Mouse (Mus musculus) gastrocnemius, adult 2 months (tissue): Measurements from ENCODE around the gene Mtg2. TPM values are rescaled to one million over a fixed set of nuclear protein-coding genes. Genes with fewer than 3 reads are reported as not detected.

ENCODE experiments used
- DNase-seq: peaks from one replicate; pipeline ENCODE4 v3.0.0; 2022
- H3K27ac ChIP-seq: fragments of 200-600 bp; 2 replicates; pipeline ENCODE4 v1.8.1; 2022; ENCODE audit warnings: mild to moderate bottlenecking
- H3K4me3 ChIP-seq: fragments of 200-600 bp; 2 replicates; pipeline ENCODE4 v1.8.1; 2022; ENCODE audit warnings: mild to moderate bottlenecking, moderate library complexity
- CTCF ChIP-seq: fragments of 200-600 bp; IDR thresholded peaks from 2 replicates; pipeline ENCODE4 v1.8.1; 2022; ENCODE audit warnings: antibody characterized with exemption, mild to moderate bottlenecking, moderate library complexity
- intact Hi-C: fragments of 180-260 bp; cut with DNase I; formaldehyde crosslinking; loops from one replicate; pipeline ENCODE4 v1.15.1; 2025
- long read RNA-seq, 2 experiments: library from polyadenylated mRNA; stranded (forward); transcript quantifications; one replicate each; pipeline ENCODE4 v2.0.0; 2021
- total RNA-seq, 2 experiments: library from RNA; stranded (reverse); gene quantifications; 2 replicates each; pipeline ENCODE4 v1.2.3; 2021

Mtg2 gene
- total RNA-seq, result 10 to 100 TPM; 13.0 to 17.4 TPM
- long read RNA-seq, experiment 1, partial matches to known transcripts, result 6 of 56 reads
- long read RNA-seq, experiment 1, other reads (novel, unspliced or antisense), result 46 of 56 reads
- long read RNA-seq, experiment 2, partial matches to known transcripts, result 12 of 56 reads
- long read RNA-seq, experiment 2, other reads (novel, unspliced or antisense), result 40 of 56 reads

GRCm38 (mm10) chr2:180070481-180071453 is at the start of gene Mtg2:
Gene Mtg2, plus strand, starts transcription at chr2:180070588.
- intact Hi-C loops, result loop anchor here (1.0 to 5.0 kb wide), 2 partner anchors 42 to 99 kb away; no protein-coding TSS in a partner anchor
- Histone ChIP-seq H3K27ac (peak within 1 kb of the TSS; percentile 97), H3K4me3 (peak within 1 kb of the TSS; percentile 92)
- DNase-seq, result peak; percentile 97
- TF ChIP-seq CTCF, result peak; percentile 17; the same call in 1 of the 2 replicates

- no peak for DNase-seq
- Histone ChIP-seq H3K27ac (peak overlapping the region; percentile 82), H3K4me3 (no peak overlapping the region)
- no peak for TF ChIP-seq CTCF
- intact Hi-C loops, result loop anchor here (5.0 kb wide), 1 partner anchor 96 kb away; the partner anchor contains the start of gene Osbpl2
These were observed 49.5 kb upstream of the Mtg2 start for GRCm38 (mm10) chr2:180020919-180021318.

- intact Hi-C loops, result loop anchor here (5.0 kb wide), 1 partner anchor 95 kb away; the partner anchor contains the start of gene Osbpl2
- DNase-seq, result peak; percentile 57
- Histone ChIP-seq H3K4me3 (no peak overlapping the region), H3K27ac (peak overlapping the region; percentile 96)
- no peak for TF ChIP-seq CTCF
These were observed 47.6 kb upstream of the Mtg2 start for GRCm38 (mm10) chr2:180022751-180023150.

- H3K4me3 ChIP-seq, result peak within 1 kb of the TSS; percentile 97
- H3K27ac ChIP-seq, result peak within 1 kb of the TSS; percentile 96
- peak; percentile 100 for DNase-seq
- intact Hi-C loops, result loop anchor here (1.0 to 5.0 kb wide), 2 partner anchors 48 to 93 kb away; partner anchors contain the start of genes Osbpl2 and Taf4
- no peak for TF ChIP-seq CTCF
These were observed 45.8 kb upstream of the Mtg2 start, which contains the start of gene Lsm14b for GRCm38 (mm10) chr2:180024401-180025098. Gene Lsm14b, plus strand, starts transcription at chr2:180024987.

- Histone ChIP-seq H3K27ac (peak overlapping the region; percentile 96), H3K4me3 (peak overlapping the region; percentile 97)
- peak; percentile 68 for DNase-seq
- TF ChIP-seq CTCF, result no peak
- intact Hi-C loops, result no loop called here
These were observed 45.1 kb upstream of the Mtg2 start for GRCm38 (mm10) chr2:180025135-180025860.

- intact Hi-C loops, result loop anchor here (2.0 kb wide), 1 partner anchor 15 kb away; no protein-coding TSS in a partner anchor
- TF ChIP-seq CTCF, result no peak
- peak overlapping the region; percentile 96 for H3K27ac ChIP-seq
- no peak for DNase-seq
- H3K4me3 ChIP-seq, result peak overlapping the region; percentile 97
These were observed 44.6 kb upstream of the Mtg2 start for GRCm38 (mm10) chr2:180025861-180026200.

GRCm38 (mm10) chr2:180027768-180028167 is 42.6 kb upstream of the Mtg2 start:
- Histone ChIP-seq H3K4me3 (no peak overlapping the region), H3K27ac (no peak overlapping the region)
- no peak for DNase-seq
- TF ChIP-seq CTCF, result no peak
- intact Hi-C loops, result loop anchor here (2.0 kb wide), 1 partner anchor 13 kb away; no protein-coding TSS in a partner anchor

GRCm38 (mm10) chr2:180031270-180031669 is 39.1 kb upstream of the Mtg2 start:
- no peak for TF ChIP-seq CTCF
- no peak overlapping the region for H3K4me3 ChIP-seq
- DNase-seq, result no peak
- intact Hi-C loops, result no loop called here
- H3K27ac ChIP-seq, result no peak overlapping the region

GRCm38 (mm10) chr2:180032925-180033324 is 37.5 kb upstream of the Mtg2 start:
- intact Hi-C loops, result no loop called here
- no peak overlapping the region for H3K27ac ChIP-seq
- no peak for TF ChIP-seq CTCF
- H3K4me3 ChIP-seq, result no peak overlapping the region
- DNase-seq, result no peak

GRCm38 (mm10) chr2:180033956-180034355 is 36.4 kb upstream of the Mtg2 start:
- no peak for DNase-seq
- no peak overlapping the region for H3K4me3 ChIP-seq

GRCm38 (mm10) chr2:180034753-180035152 is 35.6 kb upstream of the Mtg2 start:
- H3K27ac ChIP-seq, result no peak overlapping the region
- no peak for DNase-seq
- no peak overlapping the region for H3K4me3 ChIP-seq
- no peak for TF ChIP-seq CTCF
- intact Hi-C loops, result no loop called here

More at GRCm38 (mm10) chr2:180033956-180034355, 36.4 kb upstream of the Mtg2 start:
- intact Hi-C loops, result no loop called here
- no peak for TF ChIP-seq CTCF
- no peak overlapping the region for H3K27ac ChIP-seq
